Comparison of ENCODE assay signal across 9 mouse cellular contexts in the genomic region with DNA sequence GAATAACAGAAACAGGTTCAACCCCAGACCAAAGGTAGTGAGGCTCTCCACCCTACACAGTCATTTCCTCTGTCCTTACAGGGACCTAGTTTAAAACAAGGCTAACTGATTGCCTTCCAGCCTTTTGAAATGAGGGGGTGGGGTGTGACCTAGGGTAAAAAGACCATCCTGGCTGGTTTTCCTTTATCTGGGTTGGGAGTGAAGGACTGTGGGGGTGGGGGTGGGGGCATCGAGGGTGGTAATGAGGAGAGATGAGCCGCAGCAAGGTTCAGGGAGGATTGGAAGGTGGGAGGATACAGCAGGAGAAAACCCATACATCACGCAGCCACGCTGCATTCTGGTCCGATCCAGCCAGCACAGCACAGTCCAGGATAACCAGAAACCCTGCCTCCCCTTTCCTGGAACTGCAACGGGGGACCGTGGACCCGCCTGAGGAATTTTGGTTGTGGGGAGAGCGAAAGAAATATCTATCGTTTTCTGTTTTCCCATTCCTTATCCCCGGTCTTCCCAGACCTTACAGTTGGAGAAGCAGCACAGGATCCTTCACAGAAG. TPM values are rescaled to one million over a fixed set of nuclear protein-coding genes. Genes with fewer than 3 reads are reported as not detected.
DNase-seq lines count a peak whose midpoint lies in the region; ATAC-seq and TF ChIP-seq lines count a peak whose summit lies in the region.
"Had no signal": no experiment of that assay in that cellular context is flagged by ENCODE, and none has a peak within 500 bp of the region (broad histone marks: within the 10 kb centered on the region; RNA-seq: fewer than 3 reads in every experiment).

No protein-coding gene starts in this region.

- peak overlapping the region; percentile 99 for H3K4me2 ChIP-seq in forebrain, embryonic 15.5 days (replicated peaks)
- H3K4me2 ChIP-seq in midbrain, embryonic 16.5 days (ENCODE audit: low read length): peak overlapping the region; percentile 93

- no peak for DNase-seq in layer of hippocampus, adult 2 months (ENCODE audit: low spot score in 2 of 2)
- DNase-seq in layer of hippocampus, postnatal 14 days (ENCODE audit: low spot score in 2 of 2): no peak
- DNase-seq in embryonic facial prominence, embryonic 10.5 days (ENCODE audit: low spot score): no peak
- DNase-seq in B cell, adult 2 months: no peak
- DNase-seq in layer of hippocampus, adult 9-11 months: no peak
- DNase-seq: cerebellum, adult 8-10 months had no signal

- ATAC-seq in forebrain, embryonic 15.5 days (replicated peaks): no peak
- ATAC-seq in midbrain, embryonic 16.5 days: no peak

- peak overlapping the region; percentile 50 for H3K9ac ChIP-seq in forebrain, embryonic 15.5 days (replicated peaks)
- H3K9ac ChIP-seq in midbrain, embryonic 16.5 days (ENCODE audit: low read depth, low read length): peak overlapping the region; percentile 72

- WGBS in embryonic facial prominence, embryonic 10.5 days: 26% methylated on average over 11 of the region's 11 CpGs
- WGBS in forebrain, embryonic 15.5 days: 21% methylated on average over 11 of the region's 11 CpGs
- WGBS in midbrain, embryonic 16.5 days: 14% methylated on average over 11 of the region's 11 CpGs

- TF ChIP-seq CTCF in layer of hippocampus, adult 2 months (conservative IDR thresholded peaks at IDR 0.05): no peak

- no peaks in the 10 kb centered on the region for H3K9me3 ChIP-seq in embryonic facial prominence, embryonic 10.5 days
- no peaks in the 10 kb centered on the region for H3K9me3 ChIP-seq in forebrain, embryonic 15.5 days
- H3K9me3 ChIP-seq in midbrain, embryonic 16.5 days (replicated peaks; ENCODE audit: control insufficient read depth, low read length, poor library complexity, severe bottlenecking): no peaks in the 10 kb centered on the region

- H3K36me3 ChIP-seq in embryonic facial prominence, embryonic 10.5 days (replicated peaks): 0 out of 2 replicates have a peak, but pooled peaks cover 3% of the 10 kb centered on the region
- no peaks in the 10 kb centered on the region; the same call in 1 of the 2 replicates for H3K36me3 ChIP-seq in forebrain, embryonic 15.5 days
- H3K36me3 ChIP-seq in midbrain, embryonic 16.5 days (ENCODE audit: control insufficient read depth, insufficient read depth, low read length): no peaks in the 10 kb centered on the region

- H3K4me1 ChIP-seq in embryonic facial prominence, embryonic 10.5 days: peaks cover 41% of the 10 kb centered on the region
- peaks cover 38% of the 10 kb centered on the region for H3K4me1 ChIP-seq in forebrain, embryonic 15.5 days
- peaks cover 31% of the 10 kb centered on the region for H3K4me1 ChIP-seq in midbrain, embryonic 16.5 days (ENCODE audit: control insufficient read depth, insufficient read depth, low read length)

- H3K27me3 ChIP-seq in embryonic facial prominence, embryonic 10.5 days (replicated peaks; ENCODE audit: low read depth, poor library complexity, severe bottlenecking): peaks cover 73% of the 10 kb centered on the region
- no peaks in the 10 kb centered on the region for H3K27me3 ChIP-seq in forebrain, embryonic 15.5 days
- no peaks in the 10 kb centered on the region for H3K27me3 ChIP-seq in midbrain, embryonic 16.5 days (ENCODE audit: control insufficient read depth, insufficient read depth, low read depth, low read length)

- peak overlapping the region; percentile 71 for H3K4me3 ChIP-seq in layer of hippocampus, adult 2 months
- H3K4me3 ChIP-seq in embryonic facial prominence, embryonic 10.5 days: peak overlapping the region; percentile 62
- peak overlapping the region; percentile 51 for H3K4me3 ChIP-seq in forebrain, embryonic 15.5 days
- peak overlapping the region; percentile 63 for H3K4me3 ChIP-seq in midbrain, embryonic 16.5 days (ENCODE audit: low read depth, low read length)

- H3K27ac ChIP-seq in layer of hippocampus, adult 2 months: peak overlapping the region; percentile 67
- H3K27ac ChIP-seq in embryonic facial prominence, embryonic 10.5 days (replicated peaks): no peak overlapping the region
- H3K27ac ChIP-seq in forebrain, embryonic 15.5 days (replicated peaks): peak overlapping the region; percentile 55
- H3K27ac ChIP-seq in midbrain, embryonic 16.5 days (ENCODE audit: low read length): peak overlapping the region; percentile 69

RNA-seq across cellular contexts. Expression of a gene that starts 2.2 kb away (rescaled TPM):
- total RNA-seq in layer of hippocampus, adult 2 months (2021): 1 to 10 TPM; 6.4 to 6.9 TPM
- 10 to 100 TPM; 18.8 to 21.5 TPM for total RNA-seq in layer of hippocampus, postnatal 14 days (2021)
- 0.88 and 1.5 TPM in 2 replicates for polyA plus RNA-seq in embryonic facial prominence, embryonic 10.5 days (2016; fragmentation: Nextera tagmentation; extraction: Ambion mirVana)
- polyA plus RNA-seq in forebrain, embryonic 15.5 days (2015; fragmentation: Nextera tagmentation; extraction: Ambion mirVana): 11.0 and 12.8 TPM in 2 replicates
- 15.5 and 19.8 TPM in 2 replicates for polyA plus RNA-seq in midbrain, embryonic 16.5 days (2015; fragmentation: Nextera tagmentation; extraction: Ambion mirVana)

RNA-seq across cellular contexts. Expression of a gene that starts 12.4 kb away (rescaled TPM):
- total RNA-seq in layer of hippocampus, adult 2 months (2021): 10 to 100 TPM; 79.7 to 87.4 TPM
- 10 to 100 TPM; 60.3 to 70.2 TPM for total RNA-seq in layer of hippocampus, postnatal 14 days (2021)
- 31.2 and 32.1 TPM in 2 replicates for polyA plus RNA-seq in embryonic facial prominence, embryonic 10.5 days (2016; fragmentation: Nextera tagmentation; extraction: Ambion mirVana)
- 23.5 and 25.0 TPM in 2 replicates for polyA plus RNA-seq in forebrain, embryonic 15.5 days (2015; fragmentation: Nextera tagmentation; extraction: Ambion mirVana)
- polyA plus RNA-seq in midbrain, embryonic 16.5 days (2015; fragmentation: Nextera tagmentation; extraction: Ambion mirVana): 17.8 and 18.9 TPM in 2 replicates

RNA-seq across cellular contexts. Expression of a gene that starts 32.9 kb away (rescaled TPM):
- total RNA-seq in layer of hippocampus, adult 2 months (2021): 1 to 10 TPM; 6.7 to 9.5 TPM
- total RNA-seq in layer of hippocampus, postnatal 14 days (2021): 10 to 100 TPM in 1 of 2 experiments, 1 to 10 TPM in 1; 8.9 to 10.1 TPM
- polyA plus RNA-seq in embryonic facial prominence, embryonic 10.5 days (2016; fragmentation: Nextera tagmentation; extraction: Ambion mirVana): 0.60 and 0.80 TPM in 2 replicates
- 2.3 and 4.3 TPM in 2 replicates for polyA plus RNA-seq in forebrain, embryonic 15.5 days (2015; fragmentation: Nextera tagmentation; extraction: Ambion mirVana)
- polyA plus RNA-seq in midbrain, embryonic 16.5 days (2015; fragmentation: Nextera tagmentation; extraction: Ambion mirVana): 9.3 and 12.0 TPM in 2 replicates
- total RNA-seq: liver, adult 2 months had no signal
- polyA plus RNA-seq: liver, adult 2 months had no signal

RNA-seq across cellular contexts. Expression of a gene that starts 44.4 kb away (rescaled TPM):
- total RNA-seq in layer of hippocampus, adult 2 months (2021): 100 to 1,000 TPM; 207 to 212 TPM
- 100 to 1,000 TPM; 159 to 168 TPM for total RNA-seq in layer of hippocampus, postnatal 14 days (2021)
- 32.3 and 37.0 TPM in 2 replicates for polyA plus RNA-seq in embryonic facial prominence, embryonic 10.5 days (2016; fragmentation: Nextera tagmentation; extraction: Ambion mirVana)
- polyA plus RNA-seq in forebrain, embryonic 15.5 days (2015; fragmentation: Nextera tagmentation; extraction: Ambion mirVana): 134 and 138 TPM in 2 replicates
- polyA plus RNA-seq in midbrain, embryonic 16.5 days (2015; fragmentation: Nextera tagmentation; extraction: Ambion mirVana): 198 and 205 TPM in 2 replicates

RNA-seq across cellular contexts. Expression of a gene that starts 52.9 kb away (rescaled TPM):
- total RNA-seq in layer of hippocampus, adult 2 months (2021): 1 to 10 TPM in 1 of 2 experiments, under 1 TPM in 1; 0.66 to 1.3 TPM
- total RNA-seq in layer of hippocampus, postnatal 14 days (2021): 1 to 10 TPM; 1.3 to 2.7 TPM
- polyA plus RNA-seq in embryonic facial prominence, embryonic 10.5 days (2016; fragmentation: Nextera tagmentation; extraction: Ambion mirVana): 23.2 and 26.3 TPM in 2 replicates
- polyA plus RNA-seq in forebrain, embryonic 15.5 days (2015; fragmentation: Nextera tagmentation; extraction: Ambion mirVana): 3.5 and 3.6 TPM in 2 replicates
- polyA plus RNA-seq in midbrain, embryonic 16.5 days (2015; fragmentation: Nextera tagmentation; extraction: Ambion mirVana): 2.3 and 4.0 TPM in 2 replicates
